Mouse (Mus musculus) adrenal gland, adult 2 months (tissue): ENCODE results near the gene Calm5. TPM values are rescaled to one million over a fixed set of nuclear protein-coding genes. Genes with fewer than 3 reads are reported as not detected.
"Not testable (repeated sequence)": the region's sequence is repeated elsewhere in the genome, so short reads cannot be mapped to it uniquely, and the experiment has no call there.

Source experiments
- DNase-seq: peaks from one replicate; pipeline ENCODE4 v3.0.0; 2021
- polyA plus RNA-seq: library from polyadenylated mRNA; depleted of rRNA; stranded (reverse); fragments of >200 nt; gene quantifications from 2 replicates; pipeline ENCODE4 v1.2.3, GENCODE M21; 2012
- total RNA-seq, 2 experiments: library from RNA; stranded (reverse); gene quantifications; 2 replicates each; pipeline ENCODE4 v1.2.3; 2021

The Calm5 gene
- total and polyA plus RNA-seq, 3 experiments = not detected

DNA sequence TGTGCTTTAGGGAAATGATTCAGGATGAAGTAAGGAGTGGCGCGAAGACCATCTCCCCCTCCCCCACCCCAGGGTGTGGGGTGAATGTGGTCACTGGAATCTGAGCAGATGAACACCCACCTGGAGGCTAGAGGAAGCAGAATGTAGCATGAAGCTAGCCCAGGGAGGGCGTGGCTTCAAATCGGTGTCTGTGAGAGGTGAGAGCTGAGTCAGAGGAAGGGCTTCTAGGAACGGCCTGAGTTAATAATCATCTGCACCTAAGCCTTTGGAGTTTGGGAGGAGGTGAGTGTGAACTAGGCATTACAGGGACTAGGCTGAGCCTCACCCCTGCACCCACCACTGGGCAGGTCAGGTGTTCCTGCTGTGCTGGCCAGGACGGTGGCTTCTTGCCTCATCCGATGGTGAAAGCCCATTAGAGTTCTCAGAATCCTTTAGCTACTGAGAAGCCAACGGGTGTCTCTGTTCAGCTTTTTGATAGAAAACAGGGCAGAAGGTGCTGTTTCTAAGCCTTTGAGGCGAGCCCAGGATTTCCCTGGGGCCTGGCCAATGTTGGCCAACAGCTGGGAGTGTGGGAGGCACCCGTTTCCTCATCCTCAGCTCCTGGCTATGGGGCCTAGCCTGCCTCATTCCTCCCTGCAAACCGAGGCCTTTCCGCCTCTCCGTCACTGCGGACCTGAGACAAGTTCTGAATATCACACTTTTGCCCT is 11.8 kb downstream of the Calm5 start:
- peak; percentile 40 for DNase-seq

DNA sequence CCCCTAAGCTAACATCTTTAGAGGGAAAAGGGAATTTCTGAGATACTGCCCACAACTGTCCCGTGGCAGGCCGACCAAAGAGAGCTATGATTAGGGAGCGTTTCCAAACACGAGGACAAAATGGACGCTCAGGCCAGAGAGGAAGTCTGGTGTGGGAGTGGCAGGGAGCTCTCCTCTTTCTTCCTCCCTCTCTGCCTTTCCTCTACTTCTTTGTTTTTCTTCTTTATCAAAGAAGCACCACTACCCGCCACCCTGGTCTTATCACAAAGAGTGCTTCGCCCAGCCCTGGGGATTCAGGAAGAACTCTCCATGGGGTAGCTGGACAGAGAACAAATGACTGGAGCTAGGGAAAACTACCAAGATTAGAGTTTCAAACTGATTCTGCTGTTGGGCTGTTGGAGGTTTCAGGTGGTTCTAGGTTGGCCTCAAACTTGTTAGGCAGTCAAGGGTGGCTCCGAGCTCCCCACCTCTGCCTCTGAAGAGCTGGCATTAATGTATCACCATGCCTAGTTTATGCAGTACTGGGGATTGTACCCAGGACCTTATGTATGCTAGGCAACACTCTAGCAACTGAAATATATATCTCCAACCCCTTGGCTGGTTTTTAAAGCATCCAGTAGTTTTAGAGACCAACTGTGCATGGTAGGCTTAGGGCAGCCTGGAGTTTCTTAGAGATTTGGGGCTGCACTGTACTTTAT is 12.5 kb downstream of the Calm5 start:
- DNase-seq = no peak

DNA sequence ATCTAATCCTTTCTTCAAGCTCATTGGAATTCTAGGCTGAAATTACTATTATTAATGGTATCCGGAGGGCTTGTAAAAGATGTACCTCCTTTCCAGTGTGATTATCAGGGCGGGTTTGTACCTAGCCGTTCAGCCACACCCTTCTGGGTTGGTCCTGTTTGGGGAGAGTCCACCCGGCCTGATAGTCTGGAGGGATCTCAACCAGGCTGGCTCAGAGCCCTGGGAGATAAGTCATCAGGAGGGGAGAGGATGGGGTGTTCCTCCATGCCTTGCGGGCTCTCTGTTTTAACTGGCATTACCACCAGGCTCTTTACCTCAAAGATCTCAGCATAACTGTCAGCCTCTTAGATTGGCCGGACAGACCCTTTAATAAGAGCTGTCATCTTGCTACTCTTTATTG is 13.2 kb downstream of the Calm5 start:
- DNase-seq = no peak

DNA sequence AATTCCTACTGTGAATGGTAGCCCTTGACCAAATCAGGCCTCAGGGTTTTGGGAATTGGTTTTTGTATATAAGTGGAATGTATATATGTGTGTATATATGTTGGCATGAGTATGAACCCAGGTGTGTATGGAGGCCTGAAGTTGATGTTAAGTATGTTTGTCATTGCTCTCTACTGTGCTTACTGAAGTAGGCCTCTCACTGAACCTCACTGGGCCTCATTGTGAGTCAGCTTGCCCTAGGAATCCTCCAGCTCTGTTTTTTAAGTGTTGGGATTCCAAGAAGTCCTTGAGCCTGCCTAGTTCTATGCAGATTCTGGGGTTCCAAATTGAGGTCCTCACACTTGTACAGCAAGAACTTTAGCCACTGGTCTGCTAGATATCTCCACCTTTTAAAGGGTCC is 15.9 kb downstream of the Calm5 start:
- DNase-seq = no peak

DNA sequence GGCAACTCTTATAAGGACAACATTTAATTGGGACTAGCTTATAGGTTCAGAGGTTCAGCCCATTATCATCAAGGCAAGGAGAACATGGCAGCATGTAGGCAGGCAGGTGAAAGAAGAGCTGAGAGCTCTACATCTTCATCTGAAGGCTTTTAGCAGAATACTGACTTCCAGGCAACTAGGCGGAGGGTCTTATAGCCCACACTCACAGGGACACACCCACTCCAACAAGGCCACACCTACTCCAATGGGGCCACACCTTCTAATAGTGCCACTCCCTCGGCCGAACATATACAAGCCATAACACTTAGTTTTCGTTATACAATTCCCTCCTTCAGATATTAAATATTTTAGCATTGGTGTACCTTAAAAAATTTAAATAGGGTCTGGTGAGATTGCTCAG is 18.9 kb downstream of the Calm5 start:
- no peak for DNase-seq

DNA sequence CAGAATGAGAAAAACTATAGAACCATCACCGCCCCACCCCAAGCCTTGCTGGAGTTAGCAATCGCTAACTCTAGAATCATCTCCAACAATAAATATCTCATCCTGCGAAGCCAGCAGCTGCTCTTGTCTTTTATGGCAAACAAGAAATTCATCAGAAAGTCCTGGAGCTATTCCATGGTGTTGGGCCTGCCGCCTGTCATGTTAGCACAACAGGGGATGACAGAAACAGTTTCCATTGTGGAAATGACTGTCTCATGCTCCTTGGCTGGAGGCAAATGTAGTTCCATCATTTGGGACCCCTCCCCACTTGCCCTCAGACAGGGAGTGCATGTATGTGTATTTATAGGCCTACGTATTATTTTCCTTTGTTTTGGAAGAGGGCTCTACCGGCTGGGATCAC is 22.5 kb downstream of the Calm5 start:
- no peak for DNase-seq

DNA sequence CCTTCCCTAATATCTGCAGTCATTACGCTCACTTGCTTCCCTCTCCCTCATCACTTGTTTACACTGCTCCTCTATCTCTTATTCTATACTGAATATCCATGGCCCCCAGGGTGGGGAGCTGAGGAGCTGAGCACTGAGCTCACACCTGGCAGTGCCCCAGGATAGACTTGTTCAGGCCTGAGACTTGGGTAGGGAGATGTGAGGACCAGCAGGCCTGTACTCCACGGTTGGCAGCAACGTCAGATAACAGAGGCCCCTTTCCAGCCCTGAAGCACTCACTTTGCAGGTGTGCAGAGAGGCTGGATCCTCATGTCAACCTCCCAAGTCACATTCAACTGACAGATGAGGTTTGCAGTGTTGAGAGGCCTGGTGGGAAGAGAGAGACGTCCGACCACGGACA is 23.2 kb downstream of the Calm5 start:
- no peak for DNase-seq

DNA sequence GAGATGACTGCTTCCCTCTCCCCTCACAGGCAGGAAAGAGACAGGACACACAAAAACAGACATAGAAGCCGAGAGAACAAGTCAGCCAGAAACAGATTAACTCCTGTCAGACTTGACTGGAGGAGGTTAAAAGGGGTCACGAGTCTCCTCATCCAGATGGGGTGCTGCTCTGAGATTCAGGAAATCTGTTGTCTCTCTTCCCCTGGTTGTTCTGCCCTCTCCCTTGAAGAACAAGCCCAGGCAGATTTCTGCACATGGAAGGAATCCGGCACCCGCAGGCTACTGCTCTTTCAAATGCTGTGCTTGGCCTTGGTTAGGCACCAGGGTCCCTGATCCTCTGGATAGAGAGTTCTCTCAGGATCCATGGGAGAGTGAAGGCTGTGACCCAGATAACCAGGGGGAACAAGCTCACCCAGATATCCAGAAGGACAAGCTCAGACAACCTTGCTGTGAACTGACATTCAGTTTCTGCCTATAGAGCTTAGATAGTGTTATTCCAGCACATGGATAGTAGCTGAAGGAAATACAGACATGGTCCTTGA is 23.8 kb downstream of the Calm5 start:
- DNase-seq = no peak

DNA sequence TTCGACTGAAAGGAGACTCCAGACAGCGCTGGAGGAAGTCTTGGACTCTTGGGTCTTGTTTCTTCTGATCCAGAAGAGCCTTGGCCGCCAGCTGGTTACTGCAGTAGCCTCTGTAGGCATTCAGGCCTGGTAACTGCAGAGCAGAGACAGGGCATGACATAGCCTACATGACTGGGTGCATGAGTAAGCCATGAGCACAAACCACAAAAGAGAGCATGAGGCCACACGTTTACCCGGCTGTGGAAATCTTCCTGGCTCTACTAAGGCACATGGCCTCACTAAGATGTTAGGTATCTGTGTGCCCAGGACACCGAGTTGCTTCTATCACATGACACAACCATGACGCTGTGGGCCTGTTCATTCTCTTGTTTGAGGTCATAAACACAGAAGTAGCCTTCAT is 32.7 kb downstream of the Calm5 start:
- no peak for DNase-seq

DNA sequence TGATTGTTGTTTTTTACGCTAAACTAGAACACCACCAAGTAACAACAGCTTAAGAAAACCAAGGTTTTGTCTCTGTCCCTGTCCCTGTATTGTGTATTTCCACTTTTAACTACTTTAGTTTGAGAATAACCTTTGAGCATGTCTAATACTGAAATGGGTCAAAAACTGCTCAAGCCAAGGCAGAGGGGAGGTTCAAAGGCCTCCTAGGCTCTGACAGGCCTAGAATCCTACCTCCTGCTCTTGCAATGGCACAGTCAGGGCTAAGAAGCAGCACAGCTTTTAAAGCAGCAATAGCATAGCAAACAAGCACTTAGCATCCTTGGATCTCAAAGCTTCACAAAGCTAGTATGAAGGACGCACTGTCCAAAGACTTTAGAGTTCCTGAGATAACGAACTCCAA is 35.1 kb downstream of the Calm5 start:
- no peak for DNase-seq

DNA sequence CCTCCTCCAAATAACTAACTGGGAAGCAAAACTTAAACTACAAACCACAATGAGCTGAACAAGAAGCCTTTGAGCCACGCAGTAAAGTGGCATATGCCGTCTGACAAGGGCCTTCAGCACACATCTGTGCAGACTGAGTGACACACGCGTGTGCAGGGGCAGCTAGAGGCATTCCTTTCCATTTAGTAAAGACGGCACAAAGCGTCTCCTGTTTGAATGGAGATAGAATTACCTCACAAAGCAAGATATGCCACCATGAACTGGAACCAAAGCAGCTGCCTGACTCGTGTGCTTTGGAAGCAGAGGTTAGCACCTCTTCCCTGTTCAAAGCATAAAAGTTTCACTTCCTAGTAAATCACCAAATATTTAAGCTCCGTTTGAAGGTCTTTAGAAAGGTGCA is 36.1 kb downstream of the Calm5 start:
- DNase-seq = no peak

DNA sequence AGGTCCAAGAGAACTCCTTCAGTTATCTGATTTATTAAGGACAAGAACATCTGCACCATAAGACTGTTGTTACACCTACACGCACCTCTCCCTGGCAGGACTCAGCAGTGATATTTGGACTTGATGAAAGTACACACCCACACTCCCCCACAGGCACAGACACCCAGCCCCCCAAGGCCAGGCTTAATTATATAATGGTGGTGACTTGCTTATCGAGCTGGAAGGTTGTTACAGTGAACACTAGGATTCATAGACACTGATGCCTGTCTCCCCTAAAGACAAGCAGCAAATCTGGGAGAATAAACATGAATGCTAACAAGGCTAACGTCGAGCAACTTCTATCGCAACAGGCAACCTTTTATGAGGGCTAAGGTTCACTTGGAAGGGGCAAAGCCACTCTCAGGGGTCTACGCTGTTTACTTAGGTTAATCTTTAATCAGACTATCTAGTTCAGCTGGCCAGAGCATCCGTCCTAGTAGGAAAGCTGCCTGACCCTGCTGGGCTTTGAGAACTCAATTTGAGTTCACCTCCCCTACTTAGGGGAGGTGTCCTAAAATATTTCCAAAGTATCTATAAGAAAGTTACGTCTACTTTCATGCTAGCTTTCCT is 37.6 kb downstream of the Calm5 start:
- peak; percentile 41 for DNase-seq

DNA sequence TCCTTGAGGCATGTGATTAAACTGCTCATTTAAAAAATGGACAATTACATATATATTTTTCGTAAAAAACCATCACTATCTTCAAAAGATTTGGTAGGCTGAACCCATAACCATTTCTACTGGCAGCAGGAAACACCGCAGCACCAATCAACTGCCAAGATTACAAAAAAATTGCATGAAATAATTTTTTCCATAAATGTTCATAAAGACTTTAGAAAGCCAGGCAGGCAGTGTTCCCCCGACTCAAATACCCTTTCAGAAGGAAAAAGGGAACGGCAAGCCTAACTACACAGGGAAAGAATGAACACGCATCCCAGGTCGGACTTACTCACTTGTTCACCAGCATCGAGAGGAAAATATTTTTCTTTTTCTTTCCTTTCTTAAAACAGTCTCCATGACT is 38.6 kb downstream of the Calm5 start:
- DNase-seq = no peak

DNA sequence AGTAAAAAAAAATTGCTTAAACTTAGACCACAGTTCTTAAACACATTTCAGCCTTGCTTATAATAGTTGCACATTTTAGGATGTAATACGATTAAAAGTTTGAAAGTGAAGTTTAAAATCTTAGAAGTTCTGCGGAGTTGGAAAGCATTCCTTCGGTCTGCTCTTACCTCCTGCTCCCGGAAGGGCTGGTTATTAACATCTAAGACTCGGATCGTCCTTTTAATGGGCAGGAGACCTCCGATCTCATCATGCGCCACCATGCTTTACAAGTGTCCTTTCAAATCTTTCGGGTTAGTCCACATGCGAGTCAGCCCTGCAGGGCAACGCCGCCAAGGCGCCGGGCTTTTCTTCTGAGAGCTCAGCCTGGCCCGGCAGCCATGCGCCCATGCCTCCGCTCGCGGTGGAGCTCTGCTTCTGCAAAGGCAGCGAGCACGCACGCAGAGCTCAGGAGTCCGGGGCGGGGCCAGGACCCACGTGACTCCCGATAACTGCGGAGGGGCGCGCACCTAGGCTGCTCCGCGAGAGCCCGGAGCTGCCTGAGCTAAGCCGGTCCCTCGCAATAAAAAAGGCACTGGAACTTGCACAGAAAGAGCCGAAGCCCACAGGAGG is 39.3 kb downstream of the Calm5 start:
- DNase-seq = peak; percentile 97

DNA sequence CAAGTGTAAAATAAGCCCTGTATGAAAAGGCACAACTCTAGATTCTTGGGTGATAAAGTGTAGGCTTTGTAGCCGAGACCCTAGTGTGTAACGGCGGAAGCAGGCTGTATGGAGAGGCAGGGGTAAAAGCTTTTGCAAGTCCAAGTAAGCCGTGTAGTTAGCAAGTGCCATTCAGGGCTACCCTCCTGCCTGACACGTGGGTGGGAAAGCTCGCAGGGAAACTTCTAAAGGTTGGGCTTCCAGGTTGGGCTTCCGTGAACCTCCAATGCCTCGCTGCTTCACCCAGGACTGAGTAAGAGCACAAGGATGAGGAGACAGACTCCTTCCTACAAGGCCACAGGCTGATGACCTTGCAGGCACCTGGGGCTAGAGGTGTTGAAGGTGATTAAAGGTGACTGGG is 40.6 kb downstream of the Calm5 start:
- DNase-seq = no peak

DNA sequence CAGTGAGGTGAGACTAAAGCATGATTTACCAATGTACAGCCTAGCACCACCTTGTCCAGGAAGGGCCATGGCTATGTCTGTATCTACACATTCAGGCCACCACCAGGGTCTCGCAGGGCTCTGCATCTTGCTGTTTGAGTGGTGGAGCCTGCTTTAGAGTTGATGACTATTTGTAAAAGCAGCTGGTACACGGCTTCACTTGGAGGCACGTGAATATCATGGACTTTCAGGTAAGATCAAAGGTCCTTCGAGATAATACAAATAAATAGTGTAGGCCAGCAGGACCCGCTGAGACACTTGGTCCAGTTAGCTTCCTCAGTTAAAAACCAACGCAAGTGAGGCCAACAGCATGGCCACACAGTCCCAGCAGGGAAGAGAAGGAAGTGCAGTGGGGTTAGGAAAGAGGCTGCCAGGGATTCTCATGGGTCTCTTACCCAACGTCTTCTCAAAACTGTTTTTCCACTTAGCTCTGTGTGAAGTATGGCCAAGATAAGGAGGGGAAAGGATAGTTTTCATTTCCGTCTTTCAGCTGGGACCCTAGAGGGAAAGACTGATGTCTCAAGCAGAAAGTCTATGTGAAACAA is 41.5 kb downstream of the Calm5 start:
- DNase-seq = no peak

DNA sequence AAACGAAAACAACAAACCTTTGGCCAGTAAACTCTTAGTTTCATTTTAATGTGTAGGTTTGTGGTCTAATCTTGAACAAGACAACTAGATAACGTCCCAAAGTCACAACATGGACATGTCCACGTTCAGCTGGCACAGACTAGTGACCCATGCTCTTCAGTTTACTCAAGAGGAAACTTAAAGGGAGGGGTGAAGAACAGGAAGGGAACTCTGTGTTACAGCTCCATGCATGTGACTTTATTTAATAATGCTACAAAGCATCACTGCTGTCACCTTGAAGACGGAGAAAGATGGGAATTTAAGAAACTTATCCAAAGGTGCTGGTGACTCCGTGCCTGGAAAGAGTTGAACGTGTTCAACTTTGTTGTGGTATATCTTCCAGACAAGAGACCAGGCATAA is 42.1 kb downstream of the Calm5 start:
- DNase-seq = no peak

DNA sequence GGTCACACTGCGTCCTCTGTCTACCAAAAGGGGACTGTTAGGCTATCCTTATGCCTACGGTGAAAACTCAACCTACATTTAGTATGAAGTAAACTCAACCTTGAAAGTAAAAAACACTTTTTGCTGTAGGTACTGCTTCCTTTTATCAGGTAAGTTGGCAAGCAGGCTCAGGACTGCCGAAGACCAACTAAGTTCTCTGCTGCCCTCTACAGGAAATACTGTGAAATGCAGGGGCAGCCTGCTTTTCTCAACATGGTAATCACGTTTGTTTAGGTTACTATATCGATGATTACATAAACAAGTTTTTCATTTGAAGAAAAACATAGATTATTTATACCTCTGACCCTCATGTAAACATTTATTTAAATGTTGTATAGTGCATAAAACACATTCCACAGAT is 42.9 kb downstream of the Calm5 start:
- peak; percentile 67 for DNase-seq

DNA sequence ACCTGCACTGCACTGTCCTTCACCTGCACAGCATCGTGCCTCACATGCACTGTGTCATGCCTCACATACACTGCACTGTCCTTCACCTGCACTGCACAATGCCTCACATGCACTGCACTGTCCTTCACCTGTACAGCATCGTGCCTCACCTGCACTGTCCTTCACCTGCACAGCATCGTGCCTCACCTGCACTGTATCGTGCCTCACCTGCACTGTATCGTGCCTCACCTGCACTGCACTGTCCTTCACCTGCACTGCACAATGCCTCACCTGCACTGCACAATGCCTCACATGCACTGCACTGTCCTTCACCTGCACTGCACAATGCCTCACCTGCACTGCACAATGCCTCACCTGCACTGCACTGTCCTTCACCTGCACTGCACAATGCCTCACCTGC is 44.2 kb downstream of the Calm5 start:
- not testable (repeated sequence) for DNase-seq

DNA sequence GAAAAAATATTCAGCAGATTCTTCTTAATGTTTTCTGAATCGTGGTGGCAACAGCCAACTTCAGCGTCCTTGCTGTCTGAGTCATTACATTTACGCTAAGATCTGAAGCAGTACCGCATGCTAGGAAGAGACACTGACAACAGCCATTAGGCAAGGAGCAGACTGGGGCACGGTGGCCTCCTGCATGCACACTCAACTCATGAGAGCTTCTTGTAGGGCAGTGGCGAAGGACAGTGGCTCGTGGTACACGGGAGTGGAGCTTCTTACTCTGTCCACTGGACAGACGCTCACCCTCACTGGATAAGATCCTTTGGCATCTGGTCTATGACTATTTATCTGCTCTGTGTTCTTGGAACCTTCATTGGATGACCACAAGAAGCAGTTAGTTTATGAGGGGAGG is 45.3 kb downstream of the Calm5 start:
- DNase-seq = no peak
